Comparison of ENCODE assay signal across 9 mouse cellular contexts in the genomic region with DNA sequence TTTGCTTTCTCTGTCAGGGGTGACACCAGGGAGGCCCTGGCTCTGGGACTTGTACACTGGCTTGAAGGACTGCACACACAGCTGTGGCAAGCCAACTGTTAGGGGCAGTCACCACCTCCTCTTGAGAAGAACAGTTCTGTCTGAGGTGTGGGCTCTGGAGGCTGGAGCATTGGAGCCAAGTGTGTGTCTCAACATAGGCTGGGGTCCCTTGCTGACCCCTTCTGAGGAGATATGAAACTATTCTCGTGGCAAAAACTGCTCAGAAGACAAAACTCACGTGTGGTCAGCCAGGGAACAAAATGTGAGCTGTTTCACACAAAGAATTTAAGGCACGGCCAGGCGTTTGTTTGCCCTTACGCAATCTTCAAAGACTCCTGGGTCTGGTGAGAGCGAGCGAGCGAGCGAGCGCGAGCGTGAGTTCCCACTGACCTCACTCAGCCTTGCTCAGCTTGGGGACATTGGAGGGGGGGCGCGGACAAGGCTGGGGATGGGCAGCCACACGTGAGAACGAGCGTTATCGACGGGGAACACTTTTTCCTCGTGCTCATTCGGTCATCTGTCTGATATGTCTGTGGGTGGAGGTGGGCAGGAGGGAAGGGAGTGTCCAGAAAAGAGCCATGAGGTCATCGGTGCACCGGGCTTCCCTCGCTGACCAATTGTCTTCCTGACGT. TPM values are rescaled to one million over a fixed set of nuclear protein-coding genes. Genes with fewer than 3 reads are reported as not detected.
A peak's percentile ranks its signal among the peaks of the same experiment; 100 is the strongest.
DNase-seq lines count a peak whose midpoint lies in the region; ATAC-seq and TF ChIP-seq lines count a peak whose summit lies in the region.
"Had no signal": no experiment of that assay in that cellular context is flagged by ENCODE, and none has a peak within 500 bp of the region (broad histone marks: within the 10 kb centered on the region; RNA-seq: fewer than 3 reads in every experiment).

No protein-coding gene starts in this region.

- peak overlapping the region; percentile 8; the same call in 1 of the 2 replicates for H3K4me2 ChIP-seq in hindbrain, embryonic 15.5 days
- H3K4me2 ChIP-seq in stomach, postnatal 0 days (replicated peaks; ENCODE audit: low read depth): peak overlapping the region; percentile 47

- H3K27me3 ChIP-seq in erythroblast, embryonic 14.5 days (ENCODE audit: control insufficient read depth): no peaks in the 10 kb centered on the region
- no peaks in the 10 kb centered on the region for H3K27me3 ChIP-seq in hindbrain, embryonic 15.5 days
- H3K27me3 ChIP-seq in stomach, postnatal 0 days (ENCODE audit: control insufficient read depth, insufficient read depth, low read length): no peaks in the 10 kb centered on the region
- H3K27me3 ChIP-seq: CH12.LX had no signal

- intact Hi-C loops in left cerebral cortex, postnatal 25 days (cut with DNase I): loop anchor here (5.0 kb wide), 2 partner anchors 115 to 250 kb away; no protein-coding TSS in a partner anchor

- DNase-seq in lung, adult 18-20 months: peak; percentile 80 to 86
- peak; percentile 79 for DNase-seq in stomach, postnatal 0 days (ENCODE audit: low spot score)
- DNase-seq in left cerebral cortex, postnatal 25 days (ENCODE audit: low spot score in 2 of 2): no peak
- DNase-seq in thymus, adult 18-20 months: no peak

- H3K9ac ChIP-seq in hindbrain, embryonic 15.5 days: no peak overlapping the region
- H3K9ac ChIP-seq in stomach, postnatal 0 days (ENCODE audit: low read length): peak overlapping the region; percentile 43

- TF ChIP-seq EP300 in stomach, postnatal 0 days (optimal IDR thresholded peaks at IDR 0.05): no peak

- TF ChIP-seq CTCF in stomach, postnatal 0 days (IDR thresholded peaks at IDR 0.05; ENCODE audit: low read depth): no peak

- H3K36me3 ChIP-seq in erythroblast, embryonic 14.5 days (ENCODE audit: control insufficient read depth): no peaks in the 10 kb centered on the region
- H3K36me3 ChIP-seq in hindbrain, embryonic 15.5 days: no peaks in the 10 kb centered on the region
- no peaks in the 10 kb centered on the region for H3K36me3 ChIP-seq in stomach, postnatal 0 days (ENCODE audit: control insufficient read depth, insufficient read depth, low read length)

- H3K4me3 ChIP-seq in erythroblast, embryonic 14.5 days (replicated peaks): peak overlapping the region; percentile 44
- no peak overlapping the region for H3K4me3 ChIP-seq in hindbrain, embryonic 15.5 days
- peak overlapping the region; percentile 6; the same call in 1 of the 2 replicates for H3K4me3 ChIP-seq in stomach, postnatal 0 days (ENCODE audit: low read depth, low read length)

- no peaks in the 10 kb centered on the region for H3K9me3 ChIP-seq in erythroblast, embryonic 14.5 days (ENCODE audit: control insufficient read depth, low read length)
- H3K9me3 ChIP-seq in hindbrain, embryonic 15.5 days: no peaks in the 10 kb centered on the region
- no peaks in the 10 kb centered on the region for H3K9me3 ChIP-seq in stomach, postnatal 0 days (ENCODE audit: control insufficient read depth, low read length)

- ATAC-seq in erythroblast, adult 5-6 weeks (replicated peaks; ENCODE audit: low FRiP score, poor library complexity, severe bottlenecking): no peak
- ATAC-seq in common myeloid progenitor, adult 5-6 weeks (replicated peaks; ENCODE audit: low read depth, poor library complexity, severe bottlenecking): peak; percentile 43
- 0 out of 2 replicates have a peak, but pooled peaks have one; percentile 20 for ATAC-seq in hindbrain, embryonic 15.5 days (ENCODE audit: low FRiP score, low read depth)
- peak; percentile 72 for ATAC-seq in stomach, postnatal 0 days (ENCODE audit: low FRiP score, low TSS enrichment)

- H3K27ac ChIP-seq in hindbrain, embryonic 15.5 days (replicated peaks): no peak overlapping the region
- peak overlapping the region; percentile 53 for H3K27ac ChIP-seq in stomach, postnatal 0 days (replicated peaks)

- peaks cover 39% of the 10 kb centered on the region for H3K4me1 ChIP-seq in erythroblast, embryonic 14.5 days (ENCODE audit: control insufficient read depth)
- H3K4me1 ChIP-seq in hindbrain, embryonic 15.5 days (replicated peaks): peaks cover 6% of the 10 kb centered on the region
- H3K4me1 ChIP-seq in stomach, postnatal 0 days (replicated peaks; ENCODE audit: control insufficient read depth, insufficient read depth): no peaks in the 10 kb centered on the region; the same call in 1 of the 2 replicates

- 46% methylated on average over 25 of the region's 25 CpGs for WGBS in hindbrain, embryonic 15.5 days
- 19% methylated on average over 25 of the region's 25 CpGs for WGBS in stomach, postnatal 0 days

RNA-seq across cellular contexts. Expression of a gene that starts 48.3 kb away (rescaled TPM):
- 0.01 TPM in 2 replicates for polyA plus RNA-seq in erythroblast, embryonic 14.5 days (2012)
- total RNA-seq in erythroblast, adult 5-6 weeks (2015; ENCODE audit: low replicate concordance): 0.21 TPM in 1 of 2 replicates, not detected in the other
- total RNA-seq in erythroblast, adult 5-6 weeks (2017; ENCODE audit: low replicate concordance): 0.70 and 0.77 TPM in 2 replicates
- 0.23 and 1.4 TPM in 2 replicates for total RNA-seq in common myeloid progenitor, adult 5-6 weeks (2017)
- polyA plus RNA-seq in hindbrain, embryonic 15.5 days (2015; fragmentation: Nextera tagmentation; extraction: Ambion mirVana): 67.9 and 72.6 TPM in 2 replicates
- 3.5 and 4.3 TPM in 2 replicates for polyA plus RNA-seq in stomach, postnatal 0 days (2015; fragmentation: Nextera tagmentation; extraction: Ambion mirVana)
- total RNA-seq in left cerebral cortex, postnatal 25 days (2021): 10 to 100 TPM; 66.5 to 73.7 TPM

Comparison
In these comparisons a context has a peak if more than half of its experiments do, and no peak if none do; other contexts are left out.
1. DNase-seq: peak in lung, adult 18-20 months (2 of 2) and stomach, postnatal 0 days (single experiment); none in left cerebral cortex, postnatal 25 days (0 of 2) and thymus, adult 18-20 months (0 of 2).
2. RNA of a gene that starts 48.3 kb away (total RNA-seq): 66.5 to 73.7 TPM in left cerebral cortex, postnatal 25 days; 0.21 to 0.77 TPM in erythroblast, adult 5-6 weeks and 0.23 to 1.4 TPM in common myeloid progenitor, adult 5-6 weeks; every median in the first group is over 10 times any median in the second.